Mouse (Mus musculus): Measurements from ENCODE around the gene Serpina3n.
"Not testable (repeated sequence)": the region's sequence is repeated elsewhere in the genome, so short reads cannot be mapped to it uniquely, and the experiment has no call there.

Serpina3n gene

DNA sequence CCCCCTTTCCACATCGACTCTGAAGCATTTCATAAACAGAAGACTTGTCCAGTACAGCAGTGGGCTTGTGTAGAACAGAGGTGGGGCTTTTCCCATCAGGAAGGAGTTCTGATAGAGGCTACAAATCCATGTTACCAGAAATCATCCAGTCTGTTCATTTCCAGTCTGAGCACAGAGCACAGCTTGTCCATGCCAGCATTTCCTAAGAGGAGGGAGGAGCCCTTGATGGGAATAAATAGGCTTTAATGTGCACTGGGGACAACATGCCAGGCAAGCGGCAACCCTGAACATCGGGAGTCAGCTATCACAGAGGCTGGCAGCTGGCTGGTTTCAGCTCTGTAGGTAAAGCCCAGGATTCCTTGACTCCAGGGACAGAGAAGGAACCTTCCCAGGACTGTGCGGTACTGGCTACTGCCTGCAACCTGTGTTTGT lies at the start of gene Serpina3n:
Gene Serpina3n (plus strand): TSS at position 276 of the 432 bp plus-strand sequence.
- DNase-seq (ENCODE audit: low spot score in 2 of 2), result no peak

DNA sequence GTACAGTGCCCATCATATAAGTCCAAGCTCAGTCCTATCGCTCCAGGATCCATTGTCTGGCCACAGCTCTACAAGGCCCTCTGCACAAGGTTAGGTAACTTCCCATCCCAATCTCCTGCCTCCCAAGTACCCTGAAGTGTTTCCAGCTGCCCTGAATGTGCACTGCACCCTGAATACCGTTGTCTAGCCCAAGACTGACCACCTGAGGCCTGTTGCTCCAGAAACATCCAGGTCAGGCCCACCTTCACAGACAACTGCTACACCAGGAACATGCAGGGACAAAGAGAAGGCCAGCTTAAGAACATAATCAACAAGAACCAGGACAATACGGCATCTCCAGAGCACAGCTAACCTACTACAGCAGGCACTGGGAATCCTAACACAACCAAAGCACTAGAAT lies 36.5 kb upstream of the Serpina3n start:
- DNase-seq (ENCODE audit: low spot score in 2 of 2), result no peak

DNA sequence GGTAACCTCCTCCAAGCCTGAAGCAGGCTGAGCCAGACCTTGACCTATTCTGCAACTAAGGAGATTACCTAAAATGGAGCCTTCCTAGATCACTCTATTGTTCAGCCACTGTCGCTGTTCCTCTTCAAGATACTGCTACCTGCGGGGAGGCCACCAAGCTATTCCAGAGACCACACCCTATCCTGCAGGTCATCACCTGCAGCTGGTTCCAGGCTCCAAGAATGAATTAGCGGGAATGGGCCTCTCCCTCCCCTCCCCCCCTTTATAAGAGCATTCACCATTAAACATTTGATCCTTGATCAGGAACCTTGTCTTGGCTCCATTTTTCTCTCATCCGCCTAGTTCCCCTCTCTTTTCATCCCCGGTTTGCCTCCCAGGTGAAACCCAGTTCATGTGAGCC lies 29.4 kb upstream of the Serpina3n start:
- DNase-seq (ENCODE audit: low spot score in 2 of 2), result not testable (repeated sequence)

DNA sequence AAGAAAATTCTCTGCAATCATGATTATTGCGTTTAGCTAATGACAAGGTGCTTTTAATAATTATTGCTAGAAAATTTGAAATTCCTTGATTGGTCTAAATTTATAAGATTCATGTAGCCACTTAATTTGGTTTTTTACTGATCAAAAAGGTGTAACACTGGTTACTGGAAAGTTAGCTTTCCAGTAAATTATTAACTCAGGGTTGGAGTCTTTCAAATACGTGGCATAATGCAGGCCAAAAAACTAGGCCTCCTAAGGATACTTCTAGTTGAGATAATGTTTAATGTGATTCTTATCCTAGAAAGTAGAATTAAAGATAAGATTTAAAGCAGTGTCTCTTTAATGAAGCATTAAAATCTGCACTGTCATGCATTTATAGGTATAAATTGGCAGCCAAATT lies 28.2 kb upstream of the Serpina3n start:
- not testable (repeated sequence) for DNase-seq (ENCODE audit: low spot score in 2 of 2)

DNA sequence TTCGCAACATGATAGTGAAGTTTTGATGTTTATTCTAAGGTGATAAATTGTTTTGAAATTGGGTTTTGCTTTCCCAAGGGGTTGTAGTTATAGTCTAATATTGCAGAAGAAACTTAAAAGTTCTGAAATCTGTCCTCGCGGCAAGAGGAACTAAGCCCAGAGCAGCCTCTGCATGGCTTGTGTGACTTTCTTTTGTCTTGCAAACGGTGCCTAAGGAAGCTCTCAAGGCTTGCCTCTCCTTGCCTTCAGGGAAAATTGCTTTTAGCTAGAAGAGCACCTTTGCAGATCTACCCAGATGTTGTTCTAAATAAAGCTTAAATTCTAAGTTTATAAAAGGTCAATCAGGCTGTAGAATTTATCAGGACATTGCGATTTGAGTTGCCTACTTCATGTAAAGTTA lies 27.7 kb upstream of the Serpina3n start:
- DNase-seq (ENCODE audit: low spot score in 2 of 2), result not testable (repeated sequence)

DNA sequence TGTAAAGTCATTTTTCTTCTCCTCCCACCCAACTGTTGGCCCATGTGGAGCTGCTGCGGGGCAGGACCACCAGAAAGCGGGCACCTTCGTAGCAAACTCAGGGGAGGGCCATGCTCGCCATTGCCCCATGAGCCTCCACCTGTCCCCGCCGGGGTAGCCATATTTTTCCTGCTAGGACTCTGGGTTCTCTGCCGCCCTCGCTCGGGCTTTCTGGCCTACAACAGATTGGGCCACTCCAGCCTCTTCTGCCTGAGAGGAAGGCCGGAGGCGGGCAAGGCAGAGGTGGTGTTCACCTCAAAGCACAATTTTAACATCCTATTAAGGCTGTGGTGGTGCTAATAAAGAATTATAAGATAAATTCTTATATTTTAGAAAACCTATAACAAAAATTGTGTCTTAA lies 26.7 kb upstream of the Serpina3n start:
- no peak for DNase-seq (ENCODE audit: low spot score in 2 of 2)

DNA sequence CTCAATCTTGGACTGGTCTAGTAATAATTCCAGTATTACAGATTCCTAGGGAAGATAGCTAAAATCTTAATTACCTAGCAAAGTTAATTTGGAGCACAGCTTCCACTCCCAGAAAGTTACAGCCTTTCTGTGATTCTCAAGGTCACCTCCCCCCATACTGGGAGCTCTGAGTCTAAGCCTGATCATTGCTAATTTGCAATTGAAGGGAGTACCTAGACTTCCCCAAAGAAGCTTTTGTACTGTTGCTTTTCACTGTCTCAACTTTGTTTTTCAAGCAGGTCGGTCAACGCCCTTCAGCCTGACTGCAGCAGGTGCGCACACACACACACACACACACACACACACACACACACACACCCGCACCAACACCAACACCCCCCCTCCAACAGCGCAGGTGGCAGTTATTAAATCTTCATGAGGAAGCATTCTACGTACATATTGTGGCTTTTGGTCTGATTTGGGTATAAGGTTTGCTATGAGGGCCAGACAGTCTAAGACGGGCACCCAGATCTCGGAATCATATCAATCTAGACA lies 25.4 kb upstream of the Serpina3n start:
- DNase-seq (ENCODE audit: low spot score in 2 of 2), result not testable (repeated sequence)

DNA sequence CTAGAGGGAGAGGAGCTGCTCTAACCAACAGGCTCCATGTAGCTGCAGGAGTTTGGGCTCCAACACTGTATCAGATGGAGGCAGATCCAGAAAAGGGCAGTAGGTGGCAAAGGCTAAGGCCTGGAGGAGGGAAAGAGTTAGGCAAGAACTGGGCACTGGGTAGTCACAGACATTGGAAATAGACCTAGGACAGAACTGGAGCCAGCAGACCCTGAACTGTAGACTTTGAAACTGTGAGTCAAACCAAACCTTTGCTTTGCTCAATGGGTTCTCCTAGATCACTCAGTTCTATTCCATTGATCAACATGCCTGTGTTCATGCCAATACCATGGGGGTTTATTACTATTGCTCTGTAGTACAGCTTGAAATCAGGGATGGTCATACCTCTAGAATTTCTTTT lies 20.5 kb upstream of the Serpina3n start:
- DNase-seq (ENCODE audit: low spot score in 2 of 2), result not testable (repeated sequence)

DNA sequence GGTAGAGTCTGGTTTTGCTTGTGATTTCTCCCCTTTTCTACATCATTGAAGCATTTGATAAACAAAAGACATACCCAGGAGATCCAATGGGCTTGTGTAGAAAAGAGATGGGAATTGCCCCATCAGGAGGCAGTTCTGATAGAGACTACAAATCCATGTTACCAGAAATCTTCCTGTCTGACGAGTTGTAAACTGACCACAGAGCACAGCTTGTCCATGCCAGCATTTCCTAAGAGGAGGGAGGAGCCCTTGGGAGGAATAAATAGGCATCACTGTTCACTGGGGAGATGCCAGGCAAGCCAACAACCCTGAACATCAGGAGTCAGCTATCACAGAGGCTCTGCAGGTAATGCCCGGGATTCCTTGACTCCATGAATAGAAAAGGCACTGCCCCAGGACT lies 19.7 kb upstream of the Serpina3n start:
- not testable (repeated sequence) for DNase-seq (ENCODE audit: low spot score in 2 of 2)

DNA sequence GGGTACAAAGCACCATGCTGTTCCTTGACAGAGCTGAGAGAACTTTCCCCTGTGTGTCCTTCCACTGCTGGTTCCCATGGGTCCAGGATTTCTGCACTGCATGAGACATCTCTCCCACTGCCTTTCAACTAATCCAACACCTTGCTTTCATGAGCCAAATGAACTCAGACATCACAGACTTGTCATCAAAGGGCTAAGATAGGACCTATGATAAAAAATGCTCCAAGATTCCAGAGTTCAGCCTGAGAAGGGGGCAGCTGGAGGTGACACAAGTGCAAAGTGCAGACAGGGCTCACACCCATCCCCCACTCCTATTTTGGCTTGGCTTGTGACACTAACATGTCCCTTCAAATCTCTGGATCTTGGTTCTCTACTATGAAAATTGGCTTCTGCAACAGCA lies 18.1 kb upstream of the Serpina3n start:
- DNase-seq (ENCODE audit: low spot score in 2 of 2), result no peak

DNA sequence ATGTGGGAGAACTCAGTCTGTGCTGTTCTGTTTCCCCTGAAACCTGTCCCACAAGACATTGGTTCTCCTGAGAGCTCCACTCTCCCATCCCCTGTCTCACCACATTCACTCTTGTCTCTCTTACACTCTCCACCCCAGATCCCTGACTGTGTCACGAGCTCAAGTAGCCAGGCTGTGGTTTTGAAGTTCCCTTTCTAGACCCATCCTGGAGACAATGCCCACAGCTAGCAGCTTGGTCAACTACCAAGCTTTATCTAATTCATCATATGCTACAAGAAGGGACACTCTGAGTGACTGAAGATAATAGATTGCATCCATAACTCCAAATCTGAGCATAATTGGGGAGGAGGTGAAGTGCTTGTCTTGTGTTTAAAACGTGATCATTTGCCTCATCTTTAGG lies 15.5 kb upstream of the Serpina3n start:
- not testable (repeated sequence) for DNase-seq (ENCODE audit: low spot score in 2 of 2)

DNA sequence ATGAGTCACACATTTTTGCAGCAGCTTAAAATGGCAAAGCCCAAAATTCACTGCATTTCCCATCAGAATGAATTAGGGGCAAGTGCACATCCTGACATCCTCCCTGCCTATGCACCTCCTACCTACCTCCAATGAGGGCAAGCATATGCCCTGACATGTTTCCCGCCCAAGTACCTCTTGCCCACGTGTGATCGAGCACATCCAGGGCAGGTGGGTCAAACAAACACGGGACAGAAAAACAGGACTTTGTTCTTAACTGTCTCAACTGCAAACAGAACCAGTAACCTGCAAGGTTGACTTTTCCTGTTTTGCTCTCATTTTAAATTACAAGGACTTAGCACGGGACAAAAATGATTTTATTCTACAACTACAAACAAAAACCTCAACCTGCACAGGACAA lies 2.6 kb upstream of the Serpina3n start:
- no peak for DNase-seq (ENCODE audit: low spot score in 2 of 2)

DNA sequence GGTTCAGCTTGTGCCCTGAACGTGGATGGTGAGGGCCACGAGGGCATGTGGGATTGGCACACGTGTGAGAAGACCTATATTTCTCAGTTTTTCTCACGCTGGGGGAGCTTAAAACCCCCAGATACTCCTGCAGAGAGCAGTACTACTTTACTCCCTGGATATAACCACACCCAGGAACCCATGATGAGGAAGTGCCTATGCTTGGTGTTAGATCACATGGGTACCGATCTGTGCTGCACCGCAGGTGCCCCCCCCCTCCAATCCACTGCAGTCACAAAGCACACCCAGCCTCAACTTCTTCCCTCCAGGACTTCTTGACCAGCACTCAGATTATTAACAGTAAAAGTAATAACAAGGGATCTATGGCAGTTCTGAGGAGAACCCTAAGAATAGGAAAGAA lies 6.0 kb downstream of the Serpina3n start:
- no peak for DNase-seq (ENCODE audit: low spot score in 2 of 2)

DNA sequence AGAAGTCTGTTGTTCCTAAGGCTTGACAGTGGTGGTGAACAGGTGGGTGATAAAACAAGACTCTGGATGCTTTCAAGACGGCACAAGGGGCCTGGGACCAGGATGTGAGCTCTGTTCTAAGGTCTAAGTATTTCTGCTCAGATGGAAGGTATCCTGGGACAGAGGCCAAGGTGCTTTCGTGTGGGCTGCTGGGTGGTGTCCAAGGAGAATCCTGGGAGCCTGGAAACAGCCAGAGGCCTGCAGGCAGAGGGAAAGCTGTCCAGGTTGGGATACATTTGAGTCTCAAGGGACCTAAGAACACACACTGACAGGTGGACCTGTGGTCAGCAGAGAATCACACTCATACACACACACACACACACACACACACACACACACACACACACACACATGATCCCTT lies 8.0 kb downstream of the Serpina3n start:
- no peak for DNase-seq (ENCODE audit: low spot score in 2 of 2)

DNA sequence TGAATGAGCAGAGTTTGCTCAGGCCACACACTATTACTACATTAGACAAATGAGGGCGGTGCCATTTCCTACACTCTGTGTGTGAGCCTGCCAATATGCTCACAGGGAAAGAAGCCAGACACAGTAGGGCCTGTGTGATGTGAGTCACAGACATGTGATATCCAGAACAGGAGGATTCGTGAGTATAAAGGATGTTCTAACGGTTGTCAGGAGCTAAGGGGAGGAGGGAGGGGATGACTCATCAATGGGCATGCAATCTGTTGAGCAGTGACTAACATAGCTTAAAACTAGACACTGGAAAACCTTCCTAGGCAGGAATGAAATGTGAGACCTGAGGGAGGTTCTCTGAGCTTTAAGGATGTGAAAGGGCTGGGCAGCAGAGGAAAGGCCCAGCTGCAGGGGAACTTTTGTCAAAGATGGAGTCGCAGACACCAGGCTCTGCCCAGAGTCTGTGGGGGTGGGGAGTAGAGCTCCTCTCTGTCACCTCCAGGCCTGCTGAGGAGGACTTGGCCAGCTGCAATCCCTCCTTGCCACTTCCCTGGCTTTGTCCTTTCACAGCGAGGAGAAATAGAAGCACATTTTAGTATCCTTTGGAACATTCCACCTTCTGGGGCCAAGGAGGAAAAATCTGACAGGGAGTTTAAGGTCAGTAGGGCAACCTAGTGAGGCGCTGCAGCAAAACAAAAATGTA lies 9.2 kb downstream of the Serpina3n start:
- DNase-seq (ENCODE audit: low spot score in 2 of 2), result no peak

DNA sequence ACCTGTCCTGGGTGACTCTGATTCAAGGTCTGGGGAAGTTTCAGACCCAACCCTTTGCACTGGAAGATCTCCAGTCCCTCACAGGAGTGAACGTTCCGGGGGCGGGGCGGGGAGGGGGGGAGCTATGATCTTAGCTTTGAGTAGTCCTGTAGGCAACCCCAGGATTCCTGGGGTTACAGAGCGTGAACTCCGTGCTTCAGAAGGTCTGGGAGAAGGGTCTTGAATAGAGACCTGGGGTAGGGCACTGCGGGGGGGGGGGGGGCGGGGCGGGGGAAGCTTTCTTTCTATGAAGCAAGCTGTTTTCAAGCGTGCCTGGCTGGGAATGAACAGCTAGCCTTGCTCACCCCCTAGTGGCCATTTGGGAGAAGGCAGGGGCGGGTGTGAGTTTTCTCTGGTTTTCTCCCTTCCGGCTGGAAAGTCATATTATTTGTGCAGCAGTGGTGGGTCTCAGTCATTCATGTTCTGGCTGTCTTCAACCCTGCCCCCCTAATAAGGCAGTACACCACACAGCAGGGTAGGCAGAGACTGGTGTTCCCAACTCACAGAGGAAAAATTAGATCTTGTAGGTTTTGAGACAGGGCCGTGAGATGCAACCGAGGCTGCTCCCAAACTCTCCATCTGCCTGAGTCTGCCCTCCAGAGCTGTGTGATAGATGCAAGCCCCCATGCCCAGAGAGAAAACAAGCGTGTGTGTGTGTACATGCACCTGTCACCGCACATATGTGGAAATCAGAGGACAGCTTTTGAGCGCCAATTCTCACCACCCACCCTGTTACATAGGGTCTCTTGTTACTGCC lies 12.0 kb downstream of the Serpina3n start:
- DNase-seq (ENCODE audit: low spot score in 2 of 2), result peak; percentile 38 to 77

DNA sequence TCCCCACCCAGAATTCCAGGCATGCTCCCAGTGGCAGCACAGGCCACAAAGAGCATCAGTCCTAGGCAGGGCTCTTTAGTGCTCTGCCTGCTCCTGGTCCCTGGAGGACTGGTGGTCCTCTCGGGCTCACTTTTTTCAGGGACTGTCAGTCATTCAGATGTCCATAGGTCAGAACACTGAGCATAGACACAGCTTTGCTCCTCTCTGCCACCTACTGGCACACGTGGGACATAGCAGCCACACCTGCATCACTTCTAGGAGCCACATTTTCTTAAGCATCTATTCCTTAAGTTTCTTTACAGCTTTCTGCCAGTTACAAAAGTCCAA lies 12.6 kb downstream of the Serpina3n start:
- DNase-seq (ENCODE audit: low spot score in 2 of 2), result no peak

DNA sequence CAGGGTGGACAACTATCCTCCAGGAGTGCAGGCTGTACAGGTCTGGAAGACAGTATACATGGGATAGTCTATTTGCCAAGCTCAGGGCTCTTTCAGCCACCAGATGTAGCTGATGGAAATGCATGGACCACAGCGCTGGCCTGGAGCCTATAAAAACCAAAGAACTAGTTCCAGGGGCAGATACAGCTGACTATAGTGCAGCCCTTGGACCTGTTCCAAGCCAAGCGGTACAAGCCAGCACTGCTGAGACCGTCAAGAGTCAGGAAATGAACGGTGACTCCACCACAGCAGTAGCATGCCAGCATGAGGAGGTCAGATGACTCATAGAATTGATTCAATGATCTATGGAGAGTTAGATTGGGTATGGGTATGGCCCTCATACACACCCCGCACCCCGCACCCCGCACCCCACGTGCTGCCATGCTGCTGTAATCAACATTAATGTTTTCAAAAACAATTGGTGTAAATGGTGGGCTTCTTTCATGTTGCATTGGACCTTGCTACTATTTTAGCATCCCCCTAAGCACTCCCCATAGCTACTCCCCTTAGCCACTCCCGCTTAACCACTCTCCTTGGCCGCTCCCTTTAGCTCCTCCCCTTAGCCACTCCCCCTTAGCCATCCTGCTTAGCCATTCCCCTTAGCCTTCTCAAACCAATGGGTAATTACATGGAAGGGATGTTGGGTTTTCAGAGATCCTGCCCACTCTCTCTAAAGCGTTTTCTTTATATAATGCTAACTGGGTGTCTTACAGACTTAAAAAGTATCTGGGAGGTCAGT lies 16.3 kb downstream of the Serpina3n start:
- DNase-seq (ENCODE audit: low spot score in 2 of 2), result no peak

DNA sequence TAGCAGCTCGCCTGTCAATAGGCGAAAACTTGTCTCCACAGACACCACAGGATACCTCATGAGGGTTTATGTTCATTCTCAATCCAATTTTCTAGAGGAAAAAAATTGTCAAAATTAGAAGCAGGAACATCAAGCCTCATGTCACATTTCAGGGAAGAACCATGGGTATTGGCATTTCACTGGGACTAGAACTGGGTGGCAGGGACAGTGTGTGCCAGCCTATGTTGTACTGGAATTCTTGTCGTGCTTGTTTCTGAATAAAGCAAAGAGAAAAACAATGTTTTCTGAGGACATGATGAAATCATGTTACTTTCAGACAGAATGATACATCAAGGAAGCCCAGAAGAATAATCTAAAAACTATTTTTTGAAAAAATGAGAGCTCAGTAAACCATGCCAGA lies 19.1 kb downstream of the Serpina3n start:
- DNase-seq (ENCODE audit: low spot score in 2 of 2), result no peak

DNA sequence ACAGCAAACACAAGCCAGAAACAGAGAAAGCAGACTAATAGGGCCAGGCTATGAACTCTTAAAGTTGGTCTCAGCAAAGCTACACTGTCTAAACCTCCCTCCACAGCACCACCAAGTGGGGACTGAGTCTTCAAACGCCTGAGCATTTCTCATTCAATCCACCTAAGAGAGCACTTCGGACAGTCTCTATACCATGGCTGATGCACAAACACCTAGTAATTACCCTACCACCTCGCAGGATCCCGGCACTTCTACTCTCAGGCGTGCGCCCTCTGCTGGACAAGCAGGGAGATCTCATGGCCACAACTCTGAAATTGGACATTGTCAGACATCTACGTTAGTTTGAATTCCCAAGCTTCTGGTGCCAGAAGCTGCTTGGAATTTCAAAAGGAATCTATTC lies 20.4 kb downstream of the Serpina3n start:
- DNase-seq (ENCODE audit: low spot score in 2 of 2), result peak in 1 of 2 experiments; percentile 43

DNA sequence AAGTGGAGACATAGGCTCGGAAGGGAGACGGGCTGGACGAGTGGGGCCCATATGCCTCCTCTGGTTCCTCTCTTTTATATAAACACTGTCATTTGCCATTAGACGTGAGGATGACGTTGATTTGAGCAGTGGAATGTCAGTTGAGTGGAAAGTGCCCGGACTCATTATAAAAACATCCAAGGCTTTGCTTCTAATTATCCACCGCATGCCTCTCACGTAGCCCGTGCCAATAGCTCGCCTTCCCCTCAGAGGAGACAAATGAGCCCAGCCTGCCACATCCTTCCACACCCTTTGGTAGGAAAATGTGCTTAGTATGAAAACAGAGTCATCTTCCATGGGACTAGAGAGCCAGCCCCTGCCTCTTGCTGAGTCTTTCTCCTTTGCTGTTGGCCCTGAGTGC lies 24.8 kb downstream of the Serpina3n start:
- DNase-seq (ENCODE audit: low spot score in 2 of 2), result no peak

DNA sequence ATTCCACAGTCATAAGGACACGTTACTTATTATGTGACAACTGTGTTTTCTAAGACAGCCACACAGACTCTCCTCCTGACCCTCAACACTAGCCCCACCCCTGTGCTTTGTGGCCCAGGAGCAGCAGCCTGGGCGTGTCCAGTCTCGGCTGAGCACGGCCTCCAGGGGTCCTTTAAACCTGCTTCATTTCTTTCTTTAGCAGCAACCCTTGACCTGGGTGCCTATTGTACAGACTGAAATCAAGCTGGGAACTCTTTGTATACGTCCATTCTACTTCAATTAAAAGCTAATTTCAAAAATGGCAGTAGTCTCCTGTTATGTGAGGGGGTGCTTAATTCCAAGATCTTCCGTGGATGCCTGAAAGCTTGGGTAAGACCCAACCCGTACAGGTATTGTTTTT lies 26.7 kb downstream of the Serpina3n start:
- no peak for DNase-seq (ENCODE audit: low spot score in 2 of 2)
